Mouse (Mus musculus): ENCODE measurements around the gene Phyh. TPM values are rescaled to one million over a fixed set of nuclear protein-coding genes. Genes with fewer than 3 reads are reported as not detected.

The Phyh gene
- 44.7 and 48.9 TPM in 2 replicates for polyA plus RNA-seq (2014; fragmentation: Nextera tagmentation; extraction: Ambion mirVana)

GRCm38 (mm10) chr2:4918860-4919739, at the start of gene Phyh:
TSS of gene Phyh (plus strand) at chr2:4919019.
- peak; percentile 95 for ATAC-seq (replicated peaks; ENCODE audit: low FRiP score)
- peak within 1 kb of the TSS; percentile 88 for H3K4me2 ChIP-seq (ENCODE audit: low read depth, low read length, severe bottlenecking)
- H3K27me3 ChIP-seq (ENCODE audit: control insufficient read depth, insufficient read depth, low read length): no peaks in the 10 kb centered on the region
- H3K36me3 ChIP-seq (ENCODE audit: control insufficient read depth, insufficient read depth, low read length): no peaks in the 10 kb centered on the region
- H3K27ac ChIP-seq (ENCODE audit: low read depth, low read length): peak within 1 kb of the TSS; percentile 15; the same call in 1 of the 2 replicates
- H3K9me3 ChIP-seq (ENCODE audit: control insufficient read depth, low read length): no peaks in the 10 kb centered on the region
- no peaks in the 10 kb centered on the region for H3K4me1 ChIP-seq (replicated peaks; ENCODE audit: control insufficient read depth, insufficient read depth, low read length)
- peak; percentile 89 for DNase-seq (ENCODE audit: low spot score)
- H3K9ac ChIP-seq (ENCODE audit: low read length): peak within 1 kb of the TSS; percentile 78
- WGBS: 9% methylated on average over 34 of the region's 35 CpGs
- peak within 1 kb of the TSS; percentile 49 for H3K4me3 ChIP-seq (ENCODE audit: low read depth, low read length)

DNA sequence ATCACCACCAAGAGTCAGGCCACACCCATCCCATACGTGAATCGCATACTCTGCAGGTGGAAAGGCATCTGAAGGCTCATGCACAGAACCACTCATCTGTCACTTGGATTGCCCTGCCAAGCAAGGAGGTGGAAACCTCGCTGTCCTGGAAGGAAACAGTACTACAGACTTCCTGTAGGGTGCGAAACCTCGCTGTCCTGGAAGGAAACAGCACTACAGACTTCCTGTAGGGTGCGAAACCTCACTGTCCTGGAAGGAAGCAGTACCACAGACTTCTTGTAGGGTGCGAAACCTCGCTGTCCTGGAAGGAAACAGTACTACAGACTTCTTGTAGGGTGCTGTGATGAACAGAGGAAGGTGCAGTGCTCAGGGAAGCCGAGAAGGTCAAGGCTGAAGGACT, 46.1 kb upstream of the Phyh start:
- WGBS: 80% methylated on average over 9 of the region's 9 CpGs
- Histone ChIP-seq H3K4me3 (ENCODE audit: low read depth, low read length) (no peak overlapping the region), H3K36me3 (ENCODE audit: control insufficient read depth, insufficient read depth, low read length) (no peaks in the 10 kb centered on the region), H3K4me1 (replicated peaks; ENCODE audit: control insufficient read depth, insufficient read depth, low read length) (no peaks in the 10 kb centered on the region), H3K9ac (ENCODE audit: low read length) (no peak overlapping the region), H3K4me2 (ENCODE audit: low read depth, low read length, severe bottlenecking) (no peak overlapping the region), H3K9me3 (ENCODE audit: control insufficient read depth, low read length) (no peaks in the 10 kb centered on the region), H3K27ac (ENCODE audit: low read depth, low read length) (no peak overlapping the region), H3K27me3 (ENCODE audit: control insufficient read depth, insufficient read depth, low read length) (no peaks in the 10 kb centered on the region)
- DNase-seq (ENCODE audit: low spot score) (no peak), ATAC-seq (replicated peaks; ENCODE audit: low FRiP score) (no peak)

GRCm38 (mm10) chr2:4873331-4873730, 45.5 kb upstream of the Phyh start:
- no peak for ATAC-seq (replicated peaks; ENCODE audit: low FRiP score)
- H3K27ac ChIP-seq (ENCODE audit: low read depth, low read length): no peak overlapping the region
- WGBS: 78% methylated on average over 6 of the region's 6 CpGs

GRCm38 (mm10) chr2:4875090-4875489, 43.7 kb upstream of the Phyh start:
- no peak overlapping the region for H3K9ac ChIP-seq (ENCODE audit: low read length)
- no peak overlapping the region for H3K4me3 ChIP-seq (ENCODE audit: low read depth, low read length)
- no peaks in the 10 kb centered on the region; the same call in 1 of the 2 replicates for H3K4me1 ChIP-seq (replicated peaks; ENCODE audit: control insufficient read depth, insufficient read depth, low read length)
- 64% methylated on average over 1 of the region's 1 CpGs for WGBS
- H3K27me3 ChIP-seq (ENCODE audit: control insufficient read depth, insufficient read depth, low read length): no peaks in the 10 kb centered on the region
- H3K4me2 ChIP-seq (ENCODE audit: low read depth, low read length, severe bottlenecking): no peak overlapping the region
- DNase-seq (ENCODE audit: low spot score): no peak
- no peaks in the 10 kb centered on the region for H3K36me3 ChIP-seq (ENCODE audit: control insufficient read depth, insufficient read depth, low read length)
- no peak for ATAC-seq (replicated peaks; ENCODE audit: low FRiP score)
- no peak overlapping the region for H3K27ac ChIP-seq (ENCODE audit: low read depth, low read length)
- H3K9me3 ChIP-seq (ENCODE audit: control insufficient read depth, low read length): no peaks in the 10 kb centered on the region

More at GRCm38 (mm10) chr2:4873331-4873730, 45.5 kb upstream of the Phyh start:
- H3K9ac ChIP-seq (ENCODE audit: low read length): no peak overlapping the region
- no peaks in the 10 kb centered on the region for H3K36me3 ChIP-seq (ENCODE audit: control insufficient read depth, insufficient read depth, low read length)
- no peak for DNase-seq (ENCODE audit: low spot score)
- H3K4me2 ChIP-seq (ENCODE audit: low read depth, low read length, severe bottlenecking): no peak overlapping the region
- H3K9me3 ChIP-seq (ENCODE audit: control insufficient read depth, low read length): no peaks in the 10 kb centered on the region
- no peak overlapping the region for H3K4me3 ChIP-seq (ENCODE audit: low read depth, low read length)
- no peaks in the 10 kb centered on the region for H3K27me3 ChIP-seq (ENCODE audit: control insufficient read depth, insufficient read depth, low read length)
- H3K4me1 ChIP-seq (replicated peaks; ENCODE audit: control insufficient read depth, insufficient read depth, low read length): no peaks in the 10 kb centered on the region

DNA sequence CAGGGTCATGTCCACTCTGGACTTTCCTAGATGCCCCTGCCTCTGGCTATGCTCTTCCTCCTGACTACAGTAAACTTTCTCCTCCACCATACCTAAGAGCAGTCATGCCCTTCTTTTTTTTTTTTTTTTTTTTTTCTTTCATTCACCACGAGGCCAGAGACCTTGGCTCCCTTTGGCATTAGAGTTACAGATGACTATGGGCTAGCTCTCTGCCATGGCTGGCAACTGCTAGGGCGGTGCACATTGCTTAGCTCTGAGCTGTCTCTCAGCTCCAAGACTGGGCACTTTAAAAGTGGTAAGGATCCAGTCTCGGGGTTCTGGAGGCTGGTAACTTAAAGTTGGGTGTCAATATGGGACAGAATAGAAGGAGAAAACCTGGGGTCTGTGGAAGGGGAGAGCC, 42.7 kb upstream of the Phyh start:
- H3K4me3 ChIP-seq (ENCODE audit: low read depth, low read length): no peak overlapping the region
- no peak overlapping the region for H3K4me2 ChIP-seq (ENCODE audit: low read depth, low read length, severe bottlenecking)
- no peaks in the 10 kb centered on the region for H3K36me3 ChIP-seq (ENCODE audit: control insufficient read depth, insufficient read depth, low read length)
- H3K9me3 ChIP-seq (ENCODE audit: control insufficient read depth, low read length): no peaks in the 10 kb centered on the region
- H3K27me3 ChIP-seq (ENCODE audit: control insufficient read depth, insufficient read depth, low read length): no peaks in the 10 kb centered on the region
- ATAC-seq (replicated peaks; ENCODE audit: low FRiP score) (no peak), DNase-seq (ENCODE audit: low spot score) (no peak)
- H3K9ac ChIP-seq (ENCODE audit: low read length): no peak overlapping the region
- H3K27ac ChIP-seq (ENCODE audit: low read depth, low read length): no peak overlapping the region
- peaks cover 3% of the 10 kb centered on the region; the same call in 1 of the 2 replicates for H3K4me1 ChIP-seq (replicated peaks; ENCODE audit: control insufficient read depth, insufficient read depth, low read length)
- WGBS: 79% methylated on average over 3 of the region's 3 CpGs

DNA sequence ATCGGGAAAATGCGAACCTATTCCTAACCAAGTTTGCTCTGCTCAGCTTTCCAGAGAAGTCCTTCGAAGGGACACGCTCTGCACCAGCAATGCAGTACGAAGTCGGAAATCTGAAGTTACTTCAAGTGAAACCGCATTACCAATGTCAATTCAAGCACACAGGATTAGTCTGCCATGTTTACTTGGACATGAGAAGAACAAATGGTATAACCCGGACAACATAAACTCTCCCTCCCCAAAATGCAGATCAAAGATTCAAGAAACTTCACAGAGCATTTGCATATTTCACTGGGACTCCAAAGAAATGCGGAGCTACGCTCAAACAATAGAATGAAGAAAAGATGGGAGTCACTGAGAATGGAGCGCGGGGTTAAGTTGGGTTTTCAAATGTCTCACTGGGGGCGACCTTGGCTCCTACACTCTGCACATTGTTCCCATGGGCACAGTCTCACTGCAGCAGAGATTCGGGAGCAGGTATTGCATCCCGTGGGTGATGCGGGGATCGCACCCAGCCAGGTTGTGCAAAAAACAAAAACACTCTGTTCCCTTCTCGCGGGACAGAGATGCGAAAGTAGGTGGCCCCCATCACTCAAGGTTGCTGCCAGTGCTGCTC, 38.0 kb upstream of the Phyh start:
- Histone ChIP-seq H3K27ac (ENCODE audit: low read depth, low read length) (peak overlapping the region; percentile 100), H3K9me3 (ENCODE audit: control insufficient read depth, low read length) (no peaks in the 10 kb centered on the region), H3K27me3 (ENCODE audit: control insufficient read depth, insufficient read depth, low read length) (no peaks in the 10 kb centered on the region), H3K9ac (ENCODE audit: low read length) (peak overlapping the region; percentile 99), H3K36me3 (ENCODE audit: control insufficient read depth, insufficient read depth, low read length) (no peaks in the 10 kb centered on the region), H3K4me3 (ENCODE audit: low read depth, low read length) (peak overlapping the region; percentile 93), H3K4me1 (replicated peaks; ENCODE audit: control insufficient read depth, insufficient read depth, low read length) (peaks cover 3% of the 10 kb centered on the region; the same call in 1 of the 2 replicates), H3K4me2 (ENCODE audit: low read depth, low read length, severe bottlenecking) (peak overlapping the region; percentile 81)
- 2% methylated on average over 20 of the region's 20 CpGs for WGBS
- DNase-seq (ENCODE audit: low spot score) (no peak), ATAC-seq (replicated peaks; ENCODE audit: low FRiP score) (peak; percentile 61)

DNA sequence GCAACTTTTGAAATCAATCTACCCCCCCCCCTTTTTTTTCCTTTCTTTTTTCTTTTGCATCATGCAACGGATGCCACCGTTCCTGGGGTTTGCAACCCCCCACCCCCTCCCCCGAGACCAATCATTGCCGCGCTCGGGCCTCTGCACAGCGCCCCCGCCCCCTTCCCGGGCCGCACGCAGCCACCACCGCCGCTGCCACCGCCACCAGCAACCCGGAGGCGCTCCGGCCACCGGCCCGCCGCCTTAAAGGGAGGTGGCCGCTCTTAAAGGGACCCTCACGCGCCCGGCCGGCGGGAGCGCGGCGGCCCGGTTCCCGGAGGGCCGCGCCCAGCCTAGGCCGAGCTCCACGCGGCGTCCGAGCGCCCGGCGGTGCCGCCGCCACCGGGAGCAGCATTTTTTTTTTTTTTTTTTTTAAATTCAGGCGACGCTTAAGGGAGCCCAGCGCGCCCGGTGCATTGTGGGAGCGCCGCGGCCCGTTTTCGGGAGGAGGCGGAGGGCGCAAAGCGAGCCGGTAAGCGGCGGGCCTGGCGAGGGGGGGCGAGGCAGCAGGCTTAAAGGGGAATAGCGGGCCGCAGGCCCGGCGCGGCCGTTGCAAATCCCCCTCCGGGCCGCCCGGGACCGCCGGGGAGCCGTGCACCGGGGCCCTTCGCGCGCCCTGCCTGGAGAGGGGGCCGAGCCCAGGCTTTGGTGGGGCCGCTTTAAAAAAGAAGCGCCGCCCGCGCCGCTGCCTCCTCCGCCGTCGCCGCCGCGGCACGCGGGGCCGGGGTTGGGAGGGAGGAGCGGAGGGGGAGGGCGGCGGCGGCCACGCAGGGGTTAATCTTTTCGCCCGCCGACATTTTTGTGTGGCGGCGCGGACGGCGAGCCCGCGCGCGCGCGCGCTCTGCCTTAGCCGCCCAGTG, 37.2 kb upstream of the Phyh start, which contains the start of gene Sephs1:
Sephs1 (plus strand) TSS at position 215 of the 899 bp plus-strand sequence.
- Histone ChIP-seq H3K27me3 (ENCODE audit: control insufficient read depth, insufficient read depth, low read length) (no peaks in the 10 kb centered on the region), H3K9me3 (ENCODE audit: control insufficient read depth, low read length) (no peaks in the 10 kb centered on the region), H3K27ac (ENCODE audit: low read depth, low read length) (peak within 1 kb of the TSS; percentile 100), H3K4me1 (replicated peaks; ENCODE audit: control insufficient read depth, insufficient read depth, low read length) (peaks cover 3% of the 10 kb centered on the region; the same call in 1 of the 2 replicates), H3K4me2 (ENCODE audit: low read depth, low read length, severe bottlenecking) (peak within 1 kb of the TSS; percentile 81), H3K36me3 (ENCODE audit: control insufficient read depth, insufficient read depth, low read length) (peaks cover 2% of the 10 kb centered on the region; the same call in 1 of the 2 replicates), H3K9ac (ENCODE audit: low read length) (peak within 1 kb of the TSS; percentile 99), H3K4me3 (ENCODE audit: low read depth, low read length) (peak within 1 kb of the TSS; percentile 93)
- peak; percentile 75 for ATAC-seq (replicated peaks; ENCODE audit: low FRiP score)
- WGBS: under 1% methylated on average over 84 of the region's 115 CpGs
- DNase-seq (ENCODE audit: low spot score): peak; percentile 93
